Mouse (Mus musculus): ENCODE results near the gene Sugp2. TPM values are rescaled to one million over a fixed set of nuclear protein-coding genes. Genes with fewer than 3 reads are reported as not detected.

Sugp2 gene
- total and polyA plus RNA-seq, 2 experiments: 5.3 to 12.4 TPM

DNA sequence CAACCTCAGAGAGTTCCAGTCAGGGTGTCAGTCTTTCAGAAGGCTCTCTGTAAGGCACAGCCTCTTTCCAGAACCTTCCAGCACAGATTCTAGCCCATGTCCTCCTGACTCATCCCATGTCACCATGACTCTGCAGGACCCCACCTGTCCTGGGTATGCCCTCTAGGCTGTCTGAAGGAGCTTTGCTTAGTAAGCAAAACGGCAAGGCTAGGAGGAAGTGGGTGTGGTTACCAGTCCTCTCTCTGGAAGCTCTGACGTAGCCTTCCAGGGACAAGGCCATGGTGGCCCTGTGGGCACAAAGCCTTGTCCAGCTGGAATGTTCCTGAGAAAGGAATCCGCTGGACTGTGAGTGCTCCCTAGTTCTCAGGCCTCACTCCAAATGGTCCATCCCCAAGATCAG lies 38.9 kb downstream of the Sugp2 start:
- no peak overlapping the region for H3K4me3 ChIP-seq (ENCODE audit: insufficient read depth, low read depth, low read length)
- peaks cover 2% of the 10 kb centered on the region; the same call in 1 of the 2 replicates for H3K4me1 ChIP-seq (ENCODE audit: control insufficient read depth, insufficient read depth, low read length)
- no peaks in the 10 kb centered on the region for H3K27me3 ChIP-seq (ENCODE audit: control insufficient read depth, insufficient read depth, low read length)
- no peaks in the 10 kb centered on the region for H3K79me2 ChIP-seq (ENCODE audit: control insufficient read depth, insufficient read depth, low read length)
- H3K9ac ChIP-seq (ENCODE audit: low read depth, low read length): no peak overlapping the region
- peak; percentile 15 for DNase-seq (ENCODE audit: extremely low read depth, low read depth, low spot score)
- no peaks in the 10 kb centered on the region for H3K36me3 ChIP-seq (ENCODE audit: control insufficient read depth, insufficient read depth, low read length)
- WGBS: 58% methylated on average over 3 of the region's 3 CpGs
- TF ChIP-seq POLR2A (IDR thresholded peaks at IDR 0.05; ENCODE audit: extremely low read depth, insufficient read depth, low read length) (no peak), CTCF (IDR thresholded peaks at IDR 0.05; ENCODE audit: low read depth, low read length) (no peak)
- no peak overlapping the region for H3K27ac ChIP-seq (replicated peaks; ENCODE audit: insufficient read depth, low read depth, low read length)

DNA sequence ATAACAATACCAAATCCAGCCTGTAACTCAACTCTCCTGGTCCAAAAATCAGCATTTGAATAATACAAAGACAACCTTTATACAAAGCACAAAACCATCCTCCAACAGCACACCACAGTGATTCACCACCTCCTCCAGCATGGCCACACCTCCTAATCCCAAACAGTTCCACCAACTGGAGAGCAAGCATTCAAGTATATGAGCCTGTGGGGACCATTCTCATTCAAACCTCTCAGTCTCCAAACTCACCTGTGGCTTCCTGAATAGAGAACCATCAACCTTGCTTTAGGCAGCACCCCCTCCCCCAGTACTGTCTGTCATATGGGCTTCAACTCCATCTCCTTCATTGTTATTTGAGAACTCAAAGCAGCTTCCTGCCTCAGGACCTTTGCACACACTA lies 40.3 kb downstream of the Sugp2 start:
- no peak overlapping the region for H3K27ac ChIP-seq (replicated peaks; ENCODE audit: insufficient read depth, low read depth, low read length)
- no peak for DNase-seq (ENCODE audit: extremely low read depth, low read depth, low spot score)
- no peaks in the 10 kb centered on the region for H3K79me2 ChIP-seq (ENCODE audit: control insufficient read depth, insufficient read depth, low read length)
- H3K4me1 ChIP-seq (ENCODE audit: control insufficient read depth, insufficient read depth, low read length): peaks cover 2% of the 10 kb centered on the region; the same call in 1 of the 2 replicates
- no peak overlapping the region for H3K9ac ChIP-seq (ENCODE audit: low read depth, low read length)
- H3K27me3 ChIP-seq (ENCODE audit: control insufficient read depth, insufficient read depth, low read length): no peaks in the 10 kb centered on the region
- no peak overlapping the region for H3K4me3 ChIP-seq (ENCODE audit: insufficient read depth, low read depth, low read length)
- no peak for TF ChIP-seq POLR2A (IDR thresholded peaks at IDR 0.05; ENCODE audit: extremely low read depth, insufficient read depth, low read length)
- TF ChIP-seq CTCF (IDR thresholded peaks at IDR 0.05; ENCODE audit: low read depth, low read length): no peak
- H3K36me3 ChIP-seq (ENCODE audit: control insufficient read depth, insufficient read depth, low read length): no peaks in the 10 kb centered on the region

DNA sequence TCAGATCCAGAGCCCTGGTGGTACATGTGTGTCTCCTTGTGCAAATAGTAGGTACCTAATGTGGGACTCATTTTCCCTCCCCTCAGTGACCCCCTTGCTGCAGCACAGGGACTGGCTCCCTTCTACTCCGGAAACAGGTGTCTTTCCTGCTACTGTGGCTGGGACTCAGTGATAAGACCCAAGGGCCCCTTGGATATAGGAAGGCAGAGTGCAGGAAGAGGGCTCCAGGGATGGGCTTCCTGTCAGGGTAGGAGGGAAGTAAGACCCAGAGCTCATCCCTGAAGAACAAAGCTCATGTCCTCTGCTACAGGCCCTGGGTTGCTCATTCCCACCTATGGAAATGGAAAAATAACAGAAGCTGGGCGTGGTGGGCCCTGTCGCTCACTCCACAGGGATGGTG lies 42.5 kb downstream of the Sugp2 start:
- no peaks in the 10 kb centered on the region for H3K27me3 ChIP-seq (ENCODE audit: control insufficient read depth, insufficient read depth, low read length)
- 78% methylated on average over 3 of the region's 3 CpGs for WGBS

DNA sequence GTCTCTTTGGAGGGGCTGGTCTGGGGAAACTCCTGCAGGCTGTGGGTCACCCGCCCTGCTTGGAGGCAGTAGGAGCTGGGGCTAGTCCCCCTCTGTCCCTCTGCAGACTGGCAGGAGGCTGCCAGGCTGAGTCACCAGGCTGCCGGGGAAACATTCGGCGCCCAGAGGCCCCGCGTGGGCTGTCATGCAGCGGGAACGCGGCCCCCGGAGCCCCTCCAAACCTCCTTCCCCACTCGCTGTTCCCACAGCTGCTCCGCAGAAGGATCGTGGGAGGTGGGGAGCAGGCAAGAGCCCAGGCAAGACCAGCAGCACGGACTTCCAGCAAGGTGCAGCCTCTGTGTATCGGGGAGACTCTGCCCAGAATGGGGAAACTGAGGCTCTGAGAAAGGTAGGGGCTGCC lies 44.1 kb downstream of the Sugp2 start:
- H3K4me3 ChIP-seq (ENCODE audit: insufficient read depth, low read depth, low read length): no peak overlapping the region
- no peaks in the 10 kb centered on the region for H3K36me3 ChIP-seq (ENCODE audit: control insufficient read depth, insufficient read depth, low read length)
- H3K79me2 ChIP-seq (ENCODE audit: control insufficient read depth, insufficient read depth, low read length): no peaks in the 10 kb centered on the region
- no peaks in the 10 kb centered on the region for H3K4me1 ChIP-seq (ENCODE audit: control insufficient read depth, insufficient read depth, low read length)
- H3K27ac ChIP-seq (replicated peaks; ENCODE audit: insufficient read depth, low read depth, low read length): no peak overlapping the region
- no peaks in the 10 kb centered on the region for H3K27me3 ChIP-seq (ENCODE audit: control insufficient read depth, insufficient read depth, low read length)
- DNase-seq (ENCODE audit: extremely low read depth, low read depth, low spot score): no peak
- no peak for TF ChIP-seq POLR2A (IDR thresholded peaks at IDR 0.05; ENCODE audit: extremely low read depth, insufficient read depth, low read length)
- no peak for TF ChIP-seq CTCF (IDR thresholded peaks at IDR 0.05; ENCODE audit: low read depth, low read length)
- 81% methylated on average over 15 of the region's 15 CpGs for WGBS
- H3K9ac ChIP-seq (ENCODE audit: low read depth, low read length): no peak overlapping the region

More for the DNA sequence above, 42.5 kb downstream of the Sugp2 start:
- Histone ChIP-seq H3K4me3 (ENCODE audit: insufficient read depth, low read depth, low read length) (no peak overlapping the region), H3K36me3 (ENCODE audit: control insufficient read depth, insufficient read depth, low read length) (no peaks in the 10 kb centered on the region), H3K9ac (ENCODE audit: low read depth, low read length) (no peak overlapping the region), H3K27ac (replicated peaks; ENCODE audit: insufficient read depth, low read depth, low read length) (peak overlapping the region; percentile 19; the same call in 1 of the 2 replicates), H3K4me1 (ENCODE audit: control insufficient read depth, insufficient read depth, low read length) (peaks cover 2% of the 10 kb centered on the region; the same call in 1 of the 2 replicates), H3K79me2 (ENCODE audit: control insufficient read depth, insufficient read depth, low read length) (no peaks in the 10 kb centered on the region)
- TF ChIP-seq CTCF (IDR thresholded peaks at IDR 0.05; ENCODE audit: low read depth, low read length) (no peak), POLR2A (IDR thresholded peaks at IDR 0.05; ENCODE audit: extremely low read depth, insufficient read depth, low read length) (no peak)
- DNase-seq (ENCODE audit: extremely low read depth, low read depth, low spot score): no peak

DNA sequence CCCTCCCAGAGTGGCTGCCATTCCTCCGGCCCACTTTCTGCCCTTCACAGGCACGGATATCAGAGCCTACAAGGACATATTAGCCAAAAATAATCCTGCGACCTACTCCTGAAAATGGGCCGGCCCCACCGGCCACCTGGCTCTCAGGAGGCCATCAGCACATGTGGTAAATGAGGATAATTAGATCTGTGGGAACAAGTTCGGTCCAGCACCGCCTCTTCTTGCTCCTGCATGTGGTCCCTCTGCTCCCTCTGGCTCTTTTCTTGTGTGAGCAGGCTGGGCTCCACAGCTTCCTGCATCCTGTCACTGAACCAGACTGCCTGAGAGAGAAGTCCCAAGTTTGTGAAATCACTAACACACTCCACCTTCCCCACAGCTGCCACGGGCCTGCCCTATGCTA lies 45.2 kb downstream of the Sugp2 start:
- no peak for TF ChIP-seq POLR2A (IDR thresholded peaks at IDR 0.05; ENCODE audit: extremely low read depth, insufficient read depth, low read length)
- TF ChIP-seq CTCF (IDR thresholded peaks at IDR 0.05; ENCODE audit: low read depth, low read length): no peak
- Histone ChIP-seq H3K79me2 (ENCODE audit: control insufficient read depth, insufficient read depth, low read length) (no peaks in the 10 kb centered on the region), H3K9ac (ENCODE audit: low read depth, low read length) (no peak overlapping the region), H3K4me3 (ENCODE audit: insufficient read depth, low read depth, low read length) (no peak overlapping the region), H3K4me1 (ENCODE audit: control insufficient read depth, insufficient read depth, low read length) (no peaks in the 10 kb centered on the region), H3K27ac (replicated peaks; ENCODE audit: insufficient read depth, low read depth, low read length) (no peak overlapping the region), H3K36me3 (ENCODE audit: control insufficient read depth, insufficient read depth, low read length) (no peaks in the 10 kb centered on the region), H3K27me3 (ENCODE audit: control insufficient read depth, insufficient read depth, low read length) (no peaks in the 10 kb centered on the region)
- DNase-seq (ENCODE audit: extremely low read depth, low read depth, low spot score): no peak
- WGBS: 73% methylated on average over 8 of the region's 8 CpGs

DNA sequence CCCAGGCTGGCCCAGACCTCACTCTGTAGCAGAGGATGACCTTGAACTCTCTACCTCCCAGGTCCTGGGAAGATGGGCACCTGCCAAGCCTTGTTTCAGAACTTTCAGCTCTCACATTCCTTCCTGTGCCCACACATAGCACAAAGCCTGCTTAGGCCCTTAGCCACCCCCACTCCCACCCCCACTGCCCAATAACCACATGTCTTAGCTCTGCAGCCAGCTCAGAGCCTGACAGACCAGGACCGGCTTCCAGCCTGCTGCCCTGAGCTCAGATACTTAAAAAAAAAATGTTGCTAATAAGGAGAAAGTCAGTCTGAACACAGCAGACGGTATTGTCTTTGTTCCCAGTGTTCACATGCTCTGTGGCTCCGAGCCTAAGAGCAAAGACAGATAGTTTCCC lies 47.0 kb downstream of the Sugp2 start:
- Histone ChIP-seq H3K36me3 (ENCODE audit: control insufficient read depth, insufficient read depth, low read length) (no peaks in the 10 kb centered on the region), H3K4me3 (ENCODE audit: insufficient read depth, low read depth, low read length) (no peak overlapping the region), H3K27me3 (ENCODE audit: control insufficient read depth, insufficient read depth, low read length) (no peaks in the 10 kb centered on the region), H3K79me2 (ENCODE audit: control insufficient read depth, insufficient read depth, low read length) (no peaks in the 10 kb centered on the region), H3K27ac (replicated peaks; ENCODE audit: insufficient read depth, low read depth, low read length) (no peak overlapping the region), H3K4me1 (ENCODE audit: control insufficient read depth, insufficient read depth, low read length) (no peaks in the 10 kb centered on the region), H3K9ac (ENCODE audit: low read depth, low read length) (no peak overlapping the region)
- no peak for DNase-seq (ENCODE audit: extremely low read depth, low read depth, low spot score)
- WGBS: 74% methylated on average over 3 of the region's 3 CpGs
- TF ChIP-seq POLR2A (IDR thresholded peaks at IDR 0.05; ENCODE audit: extremely low read depth, insufficient read depth, low read length) (no peak), CTCF (IDR thresholded peaks at IDR 0.05; ENCODE audit: low read depth, low read length) (no peak)
